Mouse (Mus musculus): Measurements from ENCODE around the gene Vamp4. TPM values are rescaled to one million over a fixed set of nuclear protein-coding genes. Genes with fewer than 3 reads are reported as not detected.

Vamp4 gene
- polyA plus RNA-seq, 1 experiment = 14.6 TPM

DNA sequence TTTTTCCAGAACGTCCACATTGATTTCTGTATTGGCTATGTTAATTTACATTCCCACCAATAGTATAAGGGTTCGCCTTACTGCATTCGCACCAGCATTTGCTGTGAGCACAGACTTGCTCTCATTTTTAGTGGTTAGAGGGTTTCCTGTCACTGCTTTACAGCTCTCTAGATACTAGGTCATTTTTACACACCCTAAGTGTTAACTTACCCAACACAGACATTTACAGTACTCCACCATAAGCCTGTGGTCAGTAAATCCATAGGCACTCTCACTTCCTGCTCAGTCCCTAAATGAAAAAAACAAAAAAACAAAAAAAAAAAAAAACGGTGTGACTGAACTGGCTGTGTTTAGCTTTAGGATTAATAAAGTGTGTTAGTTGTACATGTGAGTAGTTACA is 16.0 kb downstream of the Vamp4 start:
- Histone ChIP-seq H3K36me3 (ENCODE audit: control insufficient read depth, insufficient read depth) (peaks cover 39% of the 10 kb centered on the region), H3ac (ENCODE audit: control insufficient read depth, insufficient read length) (no peak overlapping the region), H3K4me2 (ENCODE audit: low read depth) (no peak overlapping the region)

GRCm38 (mm10) chr1:162588606-162589005 is 18.3 kb downstream of the Vamp4 start:
- Histone ChIP-seq H3K79me2 (ENCODE audit: control insufficient read depth, insufficient read depth) (no peaks in the 10 kb centered on the region), H3K36me3 (ENCODE audit: control insufficient read depth, insufficient read depth) (peaks cover 35% of the 10 kb centered on the region), H3K27me3 (ENCODE audit: control insufficient read depth, insufficient read depth, insufficient read length) (no peaks in the 10 kb centered on the region), H3K4me3 (no peak overlapping the region), H3ac (ENCODE audit: control insufficient read depth, insufficient read length) (no peak overlapping the region), H3K4me2 (ENCODE audit: low read depth) (no peak overlapping the region)
- no peak for TF ChIP-seq MAX (IDR thresholded peaks at IDR 0.05; ENCODE audit: low read depth)
- no peak for TF ChIP-seq CEBPB (IDR thresholded peaks at IDR 0.05; ENCODE audit: insufficient read depth, poor library complexity, severe bottlenecking)
- TF ChIP-seq MYOD1 (IDR thresholded peaks at IDR 0.05; ENCODE audit: control insufficient read depth in 1 of 3, insufficient read length in 2 of 3, low read depth in 2 of 3) = no peak
- no peak for TF ChIP-seq TCF3 (IDR thresholded peaks at IDR 0.05; ENCODE audit: insufficient read length, low read depth)
- no peak for TF ChIP-seq TCF12 (IDR thresholded peaks at IDR 0.05; ENCODE audit: insufficient read depth, poor library complexity, severe bottlenecking)
- no peak for TF ChIP-seq E2F4 (IDR thresholded peaks at IDR 0.05; ENCODE audit: insufficient read depth)
- no peak for TF ChIP-seq POLR2AphosphoS2 (IDR thresholded peaks at IDR 0.05; ENCODE audit: insufficient read length, low read depth)
- TF ChIP-seq POLR2A (IDR thresholded peaks at IDR 0.05; ENCODE audit: insufficient read length, low read depth) = no peak
- TF ChIP-seq MYOG (IDR thresholded peaks at IDR 0.05; ENCODE audit: control insufficient read depth in 1 of 3, insufficient read depth in 1 of 3, insufficient read length in 2 of 3, low read depth in 2 of 3) = no peak
- no peak for TF ChIP-seq USF1 (IDR thresholded peaks at IDR 0.05; ENCODE audit: low read depth)
- no peak for TF ChIP-seq REST (IDR thresholded peaks at IDR 0.05; ENCODE audit: insufficient read depth, insufficient read length)
- no peak for TF ChIP-seq SRF (IDR thresholded peaks at IDR 0.05; ENCODE audit: control insufficient read depth, insufficient read length, low read depth)

More for the DNA sequence above, 16.0 kb downstream of the Vamp4 start:
- TF ChIP-seq TCF3 (IDR thresholded peaks at IDR 0.05; ENCODE audit: insufficient read length, low read depth) (no peak), CEBPB (IDR thresholded peaks at IDR 0.05; ENCODE audit: insufficient read depth, poor library complexity, severe bottlenecking) (no peak), MYOD1 (IDR thresholded peaks at IDR 0.05; ENCODE audit: control insufficient read depth in 1 of 3, insufficient read length in 2 of 3, low read depth in 2 of 3) (no peak), E2F4 (IDR thresholded peaks at IDR 0.05; ENCODE audit: insufficient read depth) (no peak), POLR2A (IDR thresholded peaks at IDR 0.05; ENCODE audit: insufficient read length, low read depth) (no peak), SRF (IDR thresholded peaks at IDR 0.05; ENCODE audit: control insufficient read depth, insufficient read length, low read depth) (no peak), REST (IDR thresholded peaks at IDR 0.05; ENCODE audit: insufficient read depth, insufficient read length) (no peak), USF1 (IDR thresholded peaks at IDR 0.05; ENCODE audit: low read depth) (no peak)
- H3K4me3 ChIP-seq = no peak overlapping the region
- H3K27me3 ChIP-seq (ENCODE audit: control insufficient read depth, insufficient read depth, insufficient read length) = no peaks in the 10 kb centered on the region
- no peaks in the 10 kb centered on the region for H3K79me2 ChIP-seq (ENCODE audit: control insufficient read depth, insufficient read depth)

DNA sequence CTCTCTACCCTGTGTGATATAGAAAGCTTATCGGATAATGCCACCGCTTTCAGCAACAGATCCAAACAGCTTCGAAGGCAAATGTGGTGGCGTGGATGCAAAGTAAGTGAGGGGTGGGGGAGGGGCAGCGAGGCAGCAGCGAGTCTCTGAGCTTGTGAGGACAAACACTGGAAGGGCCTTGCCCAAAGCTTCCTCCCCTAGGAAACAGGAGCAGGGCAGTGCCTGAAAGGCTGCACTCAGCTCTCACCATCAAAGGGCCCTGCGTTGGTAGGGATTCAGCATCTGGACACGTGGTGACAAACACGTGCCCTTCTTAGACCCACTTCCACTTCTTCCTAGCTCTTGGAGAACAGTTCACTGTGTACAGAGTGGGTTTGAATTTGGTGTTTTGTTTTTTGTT is 19.1 kb downstream of the Vamp4 start:
- Histone ChIP-seq H3K4me3 (no peak overlapping the region), H3ac (ENCODE audit: control insufficient read depth, insufficient read length) (no peak overlapping the region), H3K79me2 (ENCODE audit: control insufficient read depth, insufficient read depth) (no peaks in the 10 kb centered on the region), H3K27me3 (ENCODE audit: control insufficient read depth, insufficient read depth, insufficient read length) (no peaks in the 10 kb centered on the region), H3K4me2 (ENCODE audit: low read depth) (no peak overlapping the region), H3K36me3 (ENCODE audit: control insufficient read depth, insufficient read depth) (peaks cover 35% of the 10 kb centered on the region)
- TF ChIP-seq E2F4 (IDR thresholded peaks at IDR 0.05; ENCODE audit: insufficient read depth) = no peak
- TF ChIP-seq USF1 (IDR thresholded peaks at IDR 0.05; ENCODE audit: low read depth) = no peak
- TF ChIP-seq MYOD1 (IDR thresholded peaks at IDR 0.05; ENCODE audit: control insufficient read depth in 1 of 3, insufficient read length in 2 of 3, low read depth in 2 of 3) = no peak
- no peak for TF ChIP-seq TCF12 (IDR thresholded peaks at IDR 0.05; ENCODE audit: insufficient read depth, poor library complexity, severe bottlenecking)
- no peak for TF ChIP-seq MAX (IDR thresholded peaks at IDR 0.05; ENCODE audit: low read depth)
- no peak for TF ChIP-seq POLR2AphosphoS2 (IDR thresholded peaks at IDR 0.05; ENCODE audit: insufficient read length, low read depth)
- TF ChIP-seq TCF3 (IDR thresholded peaks at IDR 0.05; ENCODE audit: insufficient read length, low read depth) = no peak
- TF ChIP-seq POLR2A (IDR thresholded peaks at IDR 0.05; ENCODE audit: insufficient read length, low read depth) = no peak
- no peak for TF ChIP-seq CEBPB (IDR thresholded peaks at IDR 0.05; ENCODE audit: insufficient read depth, poor library complexity, severe bottlenecking)
- no peak for TF ChIP-seq SRF (IDR thresholded peaks at IDR 0.05; ENCODE audit: control insufficient read depth, insufficient read length, low read depth)
- no peak for TF ChIP-seq REST (IDR thresholded peaks at IDR 0.05; ENCODE audit: insufficient read depth, insufficient read length)
- no peak for TF ChIP-seq MYOG (IDR thresholded peaks at IDR 0.05; ENCODE audit: control insufficient read depth in 1 of 3, insufficient read depth in 1 of 3, insufficient read length in 2 of 3, low read depth in 2 of 3)

GRCm38 (mm10) chr1:162590415-162590997 is 20.2 kb downstream of the Vamp4 start:
- H3K79me2 ChIP-seq (ENCODE audit: control insufficient read depth, insufficient read depth) = no peaks in the 10 kb centered on the region
- H3K36me3 ChIP-seq (ENCODE audit: control insufficient read depth, insufficient read depth) = peaks cover 38% of the 10 kb centered on the region
- no peak for TF ChIP-seq MAX (IDR thresholded peaks at IDR 0.05; ENCODE audit: low read depth)
- no peak for TF ChIP-seq USF1 (IDR thresholded peaks at IDR 0.05; ENCODE audit: low read depth)
- no peak for TF ChIP-seq TCF3 (IDR thresholded peaks at IDR 0.05; ENCODE audit: insufficient read length, low read depth)
- TF ChIP-seq MYOG (IDR thresholded peaks at IDR 0.05; ENCODE audit: control insufficient read depth in 1 of 3, insufficient read depth in 1 of 3, insufficient read length in 2 of 3, low read depth in 2 of 3) = no peak
- TF ChIP-seq E2F4 (IDR thresholded peaks at IDR 0.05; ENCODE audit: insufficient read depth) = no peak
- TF ChIP-seq REST (IDR thresholded peaks at IDR 0.05; ENCODE audit: insufficient read depth, insufficient read length) = no peak
- no peak for TF ChIP-seq MYOD1 (IDR thresholded peaks at IDR 0.05; ENCODE audit: control insufficient read depth in 1 of 3, insufficient read length in 2 of 3, low read depth in 2 of 3)
- no peak for TF ChIP-seq TCF12 (IDR thresholded peaks at IDR 0.05; ENCODE audit: insufficient read depth, poor library complexity, severe bottlenecking)
- TF ChIP-seq POLR2AphosphoS2 (IDR thresholded peaks at IDR 0.05; ENCODE audit: insufficient read length, low read depth) = no peak
- TF ChIP-seq POLR2A (IDR thresholded peaks at IDR 0.05; ENCODE audit: insufficient read length, low read depth) = no peak
- TF ChIP-seq CEBPB (IDR thresholded peaks at IDR 0.05; ENCODE audit: insufficient read depth, poor library complexity, severe bottlenecking) = no peak
- no peak for TF ChIP-seq SRF (IDR thresholded peaks at IDR 0.05; ENCODE audit: control insufficient read depth, insufficient read length, low read depth)
- no peak overlapping the region for H3K4me2 ChIP-seq (ENCODE audit: low read depth)
- no peaks in the 10 kb centered on the region for H3K27me3 ChIP-seq (ENCODE audit: control insufficient read depth, insufficient read depth, insufficient read length)
- no peak overlapping the region for H3ac ChIP-seq (ENCODE audit: control insufficient read depth, insufficient read length)
- H3K4me3 ChIP-seq = no peak overlapping the region
